Mouse (Mus musculus) left cerebral cortex, adult 2 months (tissue): ENCODE results near the gene Tulp4. TPM values are rescaled to one million over a fixed set of nuclear protein-coding genes. Genes with fewer than 3 reads are reported as not detected.
"Not testable (repeated sequence)": the region's sequence is repeated elsewhere in the genome, so short reads cannot be mapped to it uniquely, and the experiment has no call there.

Experiments used
- DNase-seq, 2 experiments: peaks; one replicate each; pipeline ENCODE4 v3.0.0; 2021 to 2022; ENCODE audit warnings: low spot score in 2 of 2, mixed read lengths in 1 of 2; ENCODE audit errors: extremely low spot score in 1 of 2
- H3K27ac ChIP-seq: fragments of 200-600 bp; 2 replicates; pipeline ENCODE4 v1.8.1; 2022
- H3K4me3 ChIP-seq: fragments of 200-600 bp; 2 replicates; pipeline ENCODE4 v1.8.1; 2022
- CTCF ChIP-seq: fragments of 200-600 bp; IDR thresholded peaks from 2 replicates; pipeline ENCODE4 v1.8.1; 2022; ENCODE audit warnings: antibody characterized with exemption, mild to moderate bottlenecking, moderate library complexity
- intact Hi-C: fragments of 180-260 bp; cut with DNase I; formaldehyde crosslinking; loops from one replicate; pipeline ENCODE4 v1.15.1; 2025
- total RNA-seq, 2 experiments: library from RNA; stranded (reverse); gene quantifications; 2 replicates each; pipeline ENCODE4 v1.2.3; 2021

The Tulp4 gene
- total RNA-seq, 2 experiments from 2014 or later = 342 to 345 TPM

DNA sequence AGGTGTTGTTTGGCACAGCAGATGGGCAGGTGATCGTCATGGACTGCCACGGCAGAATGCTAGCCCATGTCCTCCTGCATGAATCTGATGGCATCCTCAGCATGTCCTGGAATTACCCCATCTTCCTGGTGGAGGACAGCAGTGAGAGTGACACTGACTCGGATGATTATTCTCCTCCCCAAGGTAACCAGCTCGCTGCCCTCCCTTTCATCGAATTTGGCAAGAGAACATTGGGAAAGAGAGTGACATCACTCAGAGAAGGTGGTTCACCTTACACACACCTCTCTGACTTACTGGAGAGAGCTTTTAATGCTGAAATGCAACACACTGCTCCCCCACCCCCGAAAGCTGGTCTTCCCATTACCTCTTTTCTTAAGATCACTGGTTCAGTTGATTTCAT is 92.4 kb downstream of the Tulp4 start:
- TF ChIP-seq CTCF = no peak
- intact Hi-C loops = no loop called here
- Histone ChIP-seq H3K27ac (no peak overlapping the region), H3K4me3 (no peak overlapping the region)
- DNase-seq = no peak

DNA sequence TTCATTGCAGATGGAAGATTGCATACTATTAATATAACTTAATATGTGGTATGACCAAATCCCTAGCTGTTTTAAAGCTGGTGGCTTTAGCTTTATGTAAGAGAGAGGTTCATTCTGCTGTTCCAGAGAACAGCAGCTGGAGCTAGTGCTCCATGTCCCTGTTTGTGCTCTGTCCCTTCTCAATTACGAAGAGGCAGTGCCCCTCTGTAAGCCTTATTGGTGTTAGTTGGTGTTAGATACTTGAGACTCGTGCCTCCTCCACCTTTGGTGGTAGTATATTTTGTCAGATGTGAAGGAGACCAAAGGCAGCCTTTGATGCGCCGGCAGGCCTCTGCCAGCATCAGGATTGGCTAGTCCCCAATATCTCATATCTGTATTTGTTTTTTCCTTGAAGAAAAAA is 92.9 kb downstream of the Tulp4 start:
- TF ChIP-seq CTCF = no peak
- intact Hi-C loops = no loop called here
- no peak for DNase-seq
- H3K4me3 ChIP-seq = no peak overlapping the region
- no peak overlapping the region for H3K27ac ChIP-seq

DNA sequence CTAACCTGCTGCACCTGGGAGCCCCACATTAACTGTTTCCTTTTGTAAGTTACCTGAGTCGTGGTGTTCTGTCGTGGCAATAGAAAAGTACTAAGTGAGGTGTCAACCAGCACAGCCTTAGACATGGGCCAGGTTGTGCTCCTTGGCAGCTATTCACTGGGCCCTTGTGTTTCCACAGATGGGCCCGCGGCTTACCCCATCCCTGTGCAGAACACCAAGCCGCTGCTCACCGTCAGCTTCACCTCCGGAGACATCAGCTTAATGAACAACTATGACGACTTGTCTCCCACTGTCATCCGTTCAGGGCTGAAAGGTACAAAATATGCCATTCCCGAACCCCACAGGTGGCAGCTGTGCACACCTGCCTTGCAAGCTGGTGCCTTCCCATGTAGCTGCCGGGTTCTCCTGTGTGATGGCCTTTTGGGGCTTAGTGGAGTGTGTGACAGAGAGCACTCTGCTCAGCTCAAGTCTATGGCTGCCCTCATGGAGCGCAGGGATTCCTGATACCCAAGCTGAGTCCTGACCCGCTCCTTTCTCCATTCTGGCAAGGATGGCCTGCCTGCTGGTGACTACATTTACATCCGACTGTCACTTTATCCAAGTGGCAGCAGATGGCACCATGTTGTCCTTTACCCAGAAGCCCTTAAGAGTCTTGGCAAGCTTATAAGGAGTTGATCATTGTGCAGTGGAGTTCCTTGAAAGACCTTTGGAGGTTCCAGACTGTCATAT is 95.4 kb downstream of the Tulp4 start:
- TF ChIP-seq CTCF = no peak
- no peak overlapping the region; the same call in 1 of the 2 replicates for H3K27ac ChIP-seq
- H3K4me3 ChIP-seq = no peak overlapping the region
- intact Hi-C loops = no loop called here
- no peak for DNase-seq

DNA sequence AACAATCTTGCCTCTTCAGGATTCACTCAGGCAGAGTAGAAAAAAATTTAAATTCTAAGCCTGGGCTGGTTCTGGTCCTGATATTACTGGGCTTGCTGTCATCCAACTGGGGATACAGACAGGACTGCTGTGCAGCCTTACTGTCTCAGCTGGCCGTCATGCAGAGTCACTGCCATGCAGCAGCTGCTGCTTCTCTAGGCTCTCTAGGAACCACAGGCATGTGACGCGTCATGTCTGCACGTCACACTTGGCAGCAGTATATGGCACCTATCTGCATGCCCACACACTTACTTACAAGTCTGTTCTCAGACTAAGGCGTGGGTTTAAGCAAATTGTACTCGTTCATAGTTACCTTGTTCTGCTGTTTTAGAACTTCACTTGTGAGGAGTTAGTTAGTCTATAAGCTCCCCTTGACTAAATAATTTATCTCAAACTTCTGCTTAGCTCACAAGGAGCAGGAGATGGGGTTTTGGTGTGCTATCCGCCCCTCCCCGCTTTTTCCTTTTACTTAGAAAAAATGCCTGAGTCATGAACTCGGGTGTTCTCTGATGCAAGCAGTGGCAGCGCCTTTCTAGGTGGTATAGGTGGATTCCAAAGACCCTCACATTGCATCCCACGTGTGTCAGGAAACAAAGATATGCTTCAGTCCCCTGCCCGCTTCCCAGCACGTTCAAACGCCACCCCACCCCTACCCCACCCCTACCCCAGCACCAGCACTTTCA is 96.3 kb downstream of the Tulp4 start:
- intact Hi-C loops = no loop called here
- TF ChIP-seq CTCF = no peak

GRCm38 (mm10) chr17:6203126-6203525 is 96.9 kb downstream of the Tulp4 start:
- intact Hi-C loops = no loop called here
- TF ChIP-seq CTCF = no peak

More for the DNA sequence above, 96.3 kb downstream of the Tulp4 start:
- H3K4me3 ChIP-seq = no peak overlapping the region
- H3K27ac ChIP-seq = no peak overlapping the region; the same call in 1 of the 2 replicates
- DNase-seq = peak; percentile 48 to 66

GRCm38 (mm10) chr17:6203795-6204194 is 97.6 kb downstream of the Tulp4 start:
- TF ChIP-seq CTCF = no peak
- DNase-seq = no peak
- no peak overlapping the region for H3K27ac ChIP-seq
- no peak overlapping the region for H3K4me3 ChIP-seq
- intact Hi-C loops = no loop called here

More at GRCm38 (mm10) chr17:6203126-6203525, 96.9 kb downstream of the Tulp4 start:
- DNase-seq = no peak
- no peak overlapping the region for H3K27ac ChIP-seq
- no peak overlapping the region for H3K4me3 ChIP-seq

DNA sequence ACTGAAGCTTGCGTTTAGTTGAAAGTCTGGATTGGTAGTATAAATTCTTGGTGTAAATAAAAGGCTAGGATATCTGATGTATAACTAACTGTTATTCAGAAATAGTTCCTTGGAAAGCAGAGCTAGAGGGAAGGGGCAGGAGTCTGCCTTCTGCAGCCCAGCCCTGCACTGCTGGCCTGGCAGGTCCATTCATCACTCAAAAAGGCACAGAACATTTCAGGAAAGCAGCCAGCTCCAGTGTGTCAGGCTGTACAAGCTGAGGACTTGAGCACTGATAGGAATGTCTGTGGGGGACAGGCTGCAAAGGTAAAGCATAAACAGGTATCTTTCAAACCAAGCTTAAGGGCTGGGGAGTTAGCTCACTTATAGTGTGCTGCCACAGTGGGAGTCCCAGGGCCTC is 105.5 kb downstream of the Tulp4 start:
- Histone ChIP-seq H3K27ac (peak overlapping the region; percentile 48; the same call in 1 of the 2 replicates), H3K4me3 (no peak overlapping the region)
- TF ChIP-seq CTCF = no peak
- DNase-seq = no peak
- intact Hi-C loops = no loop called here

GRCm38 (mm10) chr17:6215640-6216039 is 109.4 kb downstream of the Tulp4 start:
- intact Hi-C loops = no loop called here
- Histone ChIP-seq H3K4me3 (no peak overlapping the region), H3K27ac (no peak overlapping the region)
- no peak for TF ChIP-seq CTCF
- DNase-seq = no peak

DNA sequence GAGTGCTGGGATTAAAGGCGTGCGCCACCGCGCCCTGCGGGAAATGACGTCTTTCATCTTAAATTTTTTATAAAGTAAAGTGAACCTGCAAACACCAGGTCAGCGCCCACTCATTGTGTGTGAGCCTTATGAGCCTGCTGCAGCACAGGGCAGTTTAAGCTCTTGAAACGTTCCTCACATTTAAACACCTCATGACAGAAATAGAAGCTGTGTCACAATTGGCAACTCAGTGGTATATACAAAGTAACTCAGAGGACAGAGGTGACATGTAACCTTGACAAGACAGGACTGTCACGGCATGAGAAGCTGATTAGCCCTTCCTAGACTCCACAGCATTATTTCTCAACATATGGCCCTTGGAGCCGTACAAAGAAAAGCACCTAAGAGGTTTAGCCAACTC is 110.3 kb downstream of the Tulp4 start:
- intact Hi-C loops = no loop called here
- no peak for TF ChIP-seq CTCF
- no peak for DNase-seq
- no peak overlapping the region for H3K4me3 ChIP-seq
- H3K27ac ChIP-seq = no peak overlapping the region

DNA sequence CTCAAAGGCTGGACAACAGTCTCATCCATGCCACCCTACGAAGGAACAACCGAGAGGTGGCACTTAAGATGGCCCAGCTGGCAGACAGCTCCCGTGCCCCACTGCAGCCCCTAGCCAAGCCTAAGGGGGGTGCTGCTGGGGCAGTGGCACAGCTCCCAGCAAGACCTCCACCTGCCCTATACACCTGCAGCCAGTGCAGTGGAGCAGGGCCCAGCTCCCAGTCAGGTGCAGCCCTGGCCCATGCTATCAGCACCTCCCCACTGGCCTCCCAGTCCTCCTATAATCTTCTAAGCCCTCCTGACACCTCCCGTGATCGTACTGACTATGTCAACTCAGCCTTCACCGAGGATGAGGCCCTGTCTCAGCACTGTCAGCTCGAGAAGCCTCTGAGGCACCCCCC is 126.4 kb downstream of the Tulp4 start:
- DNase-seq, H3K27ac ChIP-seq, intact Hi-C loops: not testable (repeated sequence)

GRCm38 (mm10) chr17:6251298-6251697 is 145.1 kb downstream of the Tulp4 start:
- H3K27ac ChIP-seq, DNase-seq, H3K4me3 ChIP-seq, intact Hi-C loops: not testable (repeated sequence)

More for the DNA sequence above, 126.4 kb downstream of the Tulp4 start:
- not testable (repeated sequence) for H3K4me3 ChIP-seq

DNA sequence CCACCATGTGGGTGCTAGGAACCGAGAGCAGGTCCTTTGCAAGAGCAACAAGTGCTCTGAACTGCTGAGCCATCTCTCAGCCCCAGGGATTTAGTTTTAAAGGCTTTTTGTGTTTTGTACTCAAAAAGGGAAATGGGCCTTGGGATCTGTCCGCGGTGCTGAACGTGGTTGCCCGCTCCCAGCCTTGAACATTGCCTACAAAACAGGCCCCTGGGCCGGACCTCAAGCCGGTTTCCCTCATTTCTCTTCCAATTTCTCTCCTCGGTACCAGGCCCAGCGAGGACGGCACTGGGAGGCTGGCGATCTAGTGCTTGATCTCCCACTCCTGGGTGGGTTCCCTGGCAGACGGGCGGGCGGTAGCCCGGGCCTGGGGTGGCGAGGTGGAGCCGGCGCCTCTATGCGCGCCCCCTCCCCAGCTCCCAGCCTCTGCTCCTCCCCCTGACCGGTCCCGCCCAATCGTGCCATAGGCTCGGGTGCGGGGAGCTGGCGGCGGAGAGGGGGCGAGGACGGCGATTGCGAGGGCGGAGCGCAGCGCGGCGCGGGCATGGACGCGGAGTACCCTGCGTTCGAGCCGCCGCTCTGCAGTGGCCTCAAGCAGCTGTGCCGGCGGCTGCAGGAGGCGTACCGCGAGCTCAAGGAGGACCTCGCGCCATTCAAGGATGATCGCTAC is 150.3 kb downstream of the Tulp4 start, which contains the start of gene Tmem181a:
Gene Tmem181a (plus strand): TSS at position 461 of the 670 bp plus-strand sequence.
- H3K4me3 ChIP-seq = peak within 1 kb of the TSS; percentile 60
- peak within 1 kb of the TSS; percentile 93 for H3K27ac ChIP-seq
- DNase-seq, intact Hi-C loops: not testable (repeated sequence)

DNA sequence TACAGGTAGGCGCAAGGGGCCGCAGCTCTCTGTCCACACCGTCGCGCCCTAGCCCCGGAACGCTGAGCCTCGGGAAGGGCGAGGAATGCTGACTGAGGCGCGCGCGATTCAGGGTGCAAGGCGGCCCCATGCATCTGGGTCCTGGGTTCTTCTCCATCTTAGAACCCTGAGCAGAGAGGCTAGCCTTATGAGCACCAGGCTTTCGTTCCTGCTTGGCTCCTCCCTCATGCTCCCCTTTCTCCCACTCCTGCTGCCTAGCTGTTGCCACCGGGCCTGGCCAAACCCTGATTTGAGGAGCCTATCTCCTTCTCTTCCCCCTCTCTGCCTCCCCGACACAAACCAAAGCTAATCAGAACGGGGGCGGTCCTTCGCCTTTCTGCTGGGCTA is 150.8 kb downstream of the Tulp4 start:
- peak; percentile 69 to 78 for DNase-seq
- intact Hi-C loops = not testable (repeated sequence)
- peak overlapping the region; percentile 60 for H3K4me3 ChIP-seq
- H3K27ac ChIP-seq = peak overlapping the region; percentile 93

GRCm38 (mm10) chr17:6269876-6270831 is 163.9 kb downstream of the Tulp4 start:
- DNase-seq = peak; percentile 16 to 18
- intact Hi-C loops, H3K27ac ChIP-seq: not testable (repeated sequence)
- peak overlapping the region; percentile 57 for H3K4me3 ChIP-seq

- intact Hi-C loops, H3K27ac ChIP-seq, DNase-seq: not testable (repeated sequence)
- peak overlapping the region; percentile 57 for H3K4me3 ChIP-seq
Observed at GRCm38 (mm10) chr17:6270840-6271239, 164.6 kb downstream of the Tulp4 start.
